9 mouse cellular contexts compared by ENCODE assay signal in genomic region chr2:74658667-74659371, GRCm38 (mm10). TPM values are rescaled to one million over a fixed set of nuclear protein-coding genes. Genes with fewer than 3 reads are reported as not detected.
DNase-seq lines count a peak whose midpoint lies in the region; ATAC-seq lines count a peak whose summit lies in the region.
"Had no signal": no experiment of that assay in that cellular context is flagged by ENCODE, and none has a peak within 500 bp of the region (broad histone marks: within the 10 kb centered on the region; RNA-seq: fewer than 3 reads in every experiment).

No protein-coding gene starts in this region.

- peak overlapping the region; percentile 14 for H3K4me3 ChIP-seq in hindbrain, embryonic 16.5 days (ENCODE audit: low read length)
- peak overlapping the region; percentile 18 for H3K4me3 ChIP-seq in neural tube, embryonic 11.5 days (ENCODE audit: low read depth, low read length)

- peak; percentile 33 for DNase-seq in kidney, postnatal 10 days
- DNase-seq in kidney, postnatal 14 days, result no peak
- DNase-seq in embryo, embryonic 9.5 days (ENCODE audit: extremely low spot score), result peak; percentile 65
- peak; percentile 69 for DNase-seq in neural tube, embryonic 11.5 days (ENCODE audit: low spot score)
- DNase-seq in heart, postnatal 25 days (ENCODE audit: low spot score), result no peak
- DNase-seq: kidney, postnatal 36 days had no signal

- H3K4me2 ChIP-seq in hindbrain, embryonic 16.5 days (ENCODE audit: low read length), result no peak overlapping the region
- peak overlapping the region; percentile 12; the same call in 1 of the 2 replicates for H3K4me2 ChIP-seq in neural tube, embryonic 11.5 days (ENCODE audit: low read depth)

- WGBS in hindbrain, embryonic 16.5 days, result under 1% methylated on average over 47 of the region's 47 CpGs
- under 1% methylated on average over 47 of the region's 47 CpGs for WGBS in neural tube, embryonic 11.5 days

- intact Hi-C loops in heart, postnatal 25 days (cut with DNase I), result no loop called here

- peaks cover 57% of the 10 kb centered on the region for H3K27me3 ChIP-seq in hindbrain, embryonic 16.5 days (replicated peaks; ENCODE audit: control insufficient read depth, insufficient read depth, low read length)
- peaks cover 98% of the 10 kb centered on the region for H3K27me3 ChIP-seq in neural tube, embryonic 11.5 days (ENCODE audit: control insufficient read depth, insufficient read depth, low read length)

- H3K36me3 ChIP-seq in hindbrain, embryonic 16.5 days (ENCODE audit: control insufficient read depth, insufficient read depth, low read length), result no peaks in the 10 kb centered on the region
- no peaks in the 10 kb centered on the region for H3K36me3 ChIP-seq in neural tube, embryonic 11.5 days (ENCODE audit: control insufficient read depth, insufficient read depth, low read length)

- H3K9me3 ChIP-seq in hindbrain, embryonic 16.5 days (ENCODE audit: control insufficient read depth, low read length), result no peaks in the 10 kb centered on the region; the same call in 1 of the 2 replicates
- no peaks in the 10 kb centered on the region for H3K9me3 ChIP-seq in neural tube, embryonic 11.5 days (ENCODE audit: control insufficient read depth, low read length)

- H3K27ac ChIP-seq in hindbrain, embryonic 16.5 days (ENCODE audit: low read depth, low read length), result 0 out of 2 replicates have a peak overlapping the region, but pooled peaks have one; percentile 21
- H3K27ac ChIP-seq in neural tube, embryonic 11.5 days (ENCODE audit: low read depth, low read length), result peak overlapping the region; percentile 44; the same call in 1 of the 2 replicates

- no peak overlapping the region for H3K9ac ChIP-seq in hindbrain, embryonic 16.5 days (ENCODE audit: low read depth, low read length)
- peak overlapping the region; percentile 23 for H3K9ac ChIP-seq in neural tube, embryonic 11.5 days (ENCODE audit: low read length)

- no peak for ATAC-seq in hindbrain, embryonic 16.5 days
- ATAC-seq in neural tube, embryonic 11.5 days (ENCODE audit: insufficient read depth, low FRiP score, low TSS enrichment), result no peak
- ATAC-seq in megakaryocyte progenitor cell, adult 5-6 weeks (replicated peaks; ENCODE audit: poor library complexity), result no peak
- ATAC-seq: lung, postnatal 0 days had no signal

- peaks cover 6% of the 10 kb centered on the region for H3K4me1 ChIP-seq in hindbrain, embryonic 16.5 days (ENCODE audit: control insufficient read depth, insufficient read depth, low read depth, low read length)
- 0 out of 2 replicates have a peak, but pooled peaks cover 5% of the 10 kb centered on the region for H3K4me1 ChIP-seq in neural tube, embryonic 11.5 days (ENCODE audit: control insufficient read depth, insufficient read depth, low read length)

RNA-seq across cellular contexts. Expression of gene Evx2, which starts 0.5 kb away (rescaled TPM):
- 0.40 and 0.58 TPM in 2 replicates for polyA plus RNA-seq in hindbrain, embryonic 16.5 days (2015; fragmentation: Nextera tagmentation; extraction: Ambion mirVana)
- polyA plus RNA-seq in neural tube, embryonic 11.5 days (2014; fragmentation: Nextera tagmentation; extraction: Ambion mirVana), result 0.54 and 0.69 TPM in 2 replicates
- not detected in 2 replicates for total RNA-seq in megakaryocyte progenitor cell, adult 5-6 weeks (2015)
- total RNA-seq in megakaryocyte progenitor cell, adult 5-6 weeks (2017), result not detected in 2 replicates
- not detected for total RNA-seq in heart, postnatal 25 days (2021)
- polyA plus RNA-seq: lung, postnatal 0 days had no signal

RNA-seq across cellular contexts. Expression of gene Hoxd13, which starts 9.3 kb away (rescaled TPM):
- 0.06 TPM in 1 of 2 replicates, not detected in the other for polyA plus RNA-seq in hindbrain, embryonic 16.5 days (2015; fragmentation: Nextera tagmentation; extraction: Ambion mirVana)
- polyA plus RNA-seq in neural tube, embryonic 11.5 days (2014; fragmentation: Nextera tagmentation; extraction: Ambion mirVana), result 0.41 and 1.0 TPM in 2 replicates
- not detected in 2 replicates for total RNA-seq in megakaryocyte progenitor cell, adult 5-6 weeks (2015)
- not detected in 2 replicates for total RNA-seq in megakaryocyte progenitor cell, adult 5-6 weeks (2017)
- total RNA-seq in heart, postnatal 25 days (2021), result not detected
- polyA plus RNA-seq: lung, postnatal 0 days had no signal

RNA-seq across cellular contexts. Expression of gene Hoxd12, which starts 16.0 kb away (rescaled TPM):
- polyA plus RNA-seq in hindbrain, embryonic 16.5 days (2015; fragmentation: Nextera tagmentation; extraction: Ambion mirVana), result not detected in 2 replicates
- polyA plus RNA-seq in neural tube, embryonic 11.5 days (2014; fragmentation: Nextera tagmentation; extraction: Ambion mirVana), result 2.1 TPM in 2 replicates
- total RNA-seq in megakaryocyte progenitor cell, adult 5-6 weeks (2015), result not detected in 2 replicates
- not detected in 2 replicates for total RNA-seq in megakaryocyte progenitor cell, adult 5-6 weeks (2017)
- not detected for total RNA-seq in heart, postnatal 25 days (2021)
- polyA plus RNA-seq: lung, postnatal 0 days had no signal

RNA-seq across cellular contexts. Expression of gene Hoxd11, which starts 20.5 kb away (rescaled TPM):
- polyA plus RNA-seq in hindbrain, embryonic 16.5 days (2015; fragmentation: Nextera tagmentation; extraction: Ambion mirVana), result not detected in 2 replicates
- polyA plus RNA-seq in neural tube, embryonic 11.5 days (2014; fragmentation: Nextera tagmentation; extraction: Ambion mirVana), result 8.1 and 8.5 TPM in 2 replicates
- total RNA-seq in megakaryocyte progenitor cell, adult 5-6 weeks (2015), result not detected in 2 replicates
- total RNA-seq in megakaryocyte progenitor cell, adult 5-6 weeks (2017), result not detected in 2 replicates
- total RNA-seq in heart, postnatal 25 days (2021), result not detected
- polyA plus RNA-seq: lung, postnatal 0 days had no signal

RNA-seq across cellular contexts. Expression of gene Hoxd10, which starts 32.9 kb away (rescaled TPM):
- not detected in 2 replicates for polyA plus RNA-seq in hindbrain, embryonic 16.5 days (2015; fragmentation: Nextera tagmentation; extraction: Ambion mirVana)
- polyA plus RNA-seq in neural tube, embryonic 11.5 days (2014; fragmentation: Nextera tagmentation; extraction: Ambion mirVana), result 28.1 and 29.3 TPM in 2 replicates
- total RNA-seq in megakaryocyte progenitor cell, adult 5-6 weeks (2015), result not detected in 2 replicates
- total RNA-seq in megakaryocyte progenitor cell, adult 5-6 weeks (2017), result not detected in 2 replicates
- not detected for total RNA-seq in heart, postnatal 25 days (2021)

Comparison
In these comparisons a context has a peak if more than half of its experiments do, and no peak if none do; other contexts are left out.
1. DNase-seq: peak in kidney, postnatal 10 days (single experiment), embryo, embryonic 9.5 days (single experiment) and neural tube, embryonic 11.5 days (single experiment); none in kidney, postnatal 14 days (single experiment) and heart, postnatal 25 days (single experiment).